Mouse (Mus musculus): ENCODE measurements around the gene Dgcr2. TPM values are rescaled to one million over a fixed set of nuclear protein-coding genes. Genes with fewer than 3 reads are reported as not detected.

Dgcr2 gene
- polyA plus RNA-seq, 1 experiment from 2014 or later = 85.6 TPM

- Histone ChIP-seq H3K4me3 (no peak overlapping the region), H3K4me2 (no peak overlapping the region), H3K4me1 (no peaks in the 10 kb centered on the region), H3K27ac (no peak overlapping the region), H3K27me3 (no peaks in the 10 kb centered on the region), H3K9ac (no peak overlapping the region), H3K36me3 (ENCODE audit: poor library complexity, severe bottlenecking) (peaks cover 62% of the 10 kb centered on the region), H3K9me3 (replicated peaks) (no peaks in the 10 kb centered on the region)
- no peak for ATAC-seq
- WGBS = 71% methylated on average over 6 of the region's 6 CpGs
Measured at GRCm38 (mm10) chr16:17865770-17866169, 32.6 kb downstream of the Dgcr2 start.

GRCm38 (mm10) chr16:17865293-17865692, 33.1 kb downstream of the Dgcr2 start:
- Histone ChIP-seq H3K4me2 (no peak overlapping the region), H3K36me3 (ENCODE audit: poor library complexity, severe bottlenecking) (peaks cover 64% of the 10 kb centered on the region), H3K27me3 (no peaks in the 10 kb centered on the region), H3K4me3 (no peak overlapping the region), H3K4me1 (no peaks in the 10 kb centered on the region), H3K9me3 (replicated peaks) (no peaks in the 10 kb centered on the region), H3K27ac (no peak overlapping the region), H3K9ac (no peak overlapping the region)
- 89% methylated on average over 2 of the region's 2 CpGs for WGBS
- no peak for ATAC-seq

GRCm38 (mm10) chr16:17858592-17858991, 39.8 kb downstream of the Dgcr2 start:
- Histone ChIP-seq H3K9ac (no peak overlapping the region), H3K4me1 (no peaks in the 10 kb centered on the region), H3K4me2 (no peak overlapping the region), H3K36me3 (ENCODE audit: poor library complexity, severe bottlenecking) (peaks cover 84% of the 10 kb centered on the region), H3K27me3 (no peaks in the 10 kb centered on the region), H3K9me3 (replicated peaks) (no peaks in the 10 kb centered on the region), H3K27ac (no peak overlapping the region), H3K4me3 (no peak overlapping the region)
- no peak; the same call in 1 of the 2 replicates for ATAC-seq

GRCm38 (mm10) chr16:17857157-17857556, 41.2 kb downstream of the Dgcr2 start:
- WGBS = 92% methylated on average over 7 of the region's 7 CpGs
- Histone ChIP-seq H3K9ac (no peak overlapping the region), H3K4me2 (no peak overlapping the region), H3K4me1 (no peaks in the 10 kb centered on the region), H3K4me3 (no peak overlapping the region), H3K9me3 (replicated peaks) (no peaks in the 10 kb centered on the region), H3K27ac (no peak overlapping the region), H3K36me3 (ENCODE audit: poor library complexity, severe bottlenecking) (peaks cover 89% of the 10 kb centered on the region), H3K27me3 (no peaks in the 10 kb centered on the region)
- ATAC-seq = no peak

GRCm38 (mm10) chr16:17853263-17853662, 45.1 kb downstream of the Dgcr2 start:
- WGBS = 86% methylated on average over 2 of the region's 2 CpGs
- Histone ChIP-seq H3K4me3 (no peak overlapping the region), H3K27ac (no peak overlapping the region), H3K4me1 (no peaks in the 10 kb centered on the region), H3K36me3 (ENCODE audit: poor library complexity, severe bottlenecking) (peaks cover 90% of the 10 kb centered on the region), H3K9me3 (replicated peaks) (no peaks in the 10 kb centered on the region), H3K4me2 (no peak overlapping the region), H3K9ac (no peak overlapping the region), H3K27me3 (no peaks in the 10 kb centered on the region)
- no peak for ATAC-seq

- peaks cover 89% of the 10 kb centered on the region for H3K36me3 ChIP-seq (ENCODE audit: poor library complexity, severe bottlenecking)
- WGBS = 95% methylated on average over 1 of the region's 1 CpGs
- no peaks in the 10 kb centered on the region for H3K9me3 ChIP-seq (replicated peaks)
- no peak overlapping the region for H3K4me2 ChIP-seq
- no peaks in the 10 kb centered on the region for H3K4me1 ChIP-seq
- no peak for ATAC-seq
- no peak overlapping the region for H3K4me3 ChIP-seq
- H3K27ac ChIP-seq = no peak overlapping the region
- no peak overlapping the region for H3K9ac ChIP-seq
- H3K27me3 ChIP-seq = no peaks in the 10 kb centered on the region
Measured at GRCm38 (mm10) chr16:17851860-17852259, 46.5 kb downstream of the Dgcr2 start.

GRCm38 (mm10) chr16:17851331-17851730, 47.0 kb downstream of the Dgcr2 start:
- Histone ChIP-seq H3K9ac (no peak overlapping the region), H3K36me3 (ENCODE audit: poor library complexity, severe bottlenecking) (peaks cover 89% of the 10 kb centered on the region), H3K4me2 (no peak overlapping the region), H3K27me3 (no peaks in the 10 kb centered on the region), H3K27ac (no peak overlapping the region), H3K4me1 (no peaks in the 10 kb centered on the region), H3K4me3 (no peak overlapping the region), H3K9me3 (replicated peaks) (no peaks in the 10 kb centered on the region)
- ATAC-seq = no peak
- 97% methylated on average over 5 of the region's 5 CpGs for WGBS

GRCm38 (mm10) chr16:17849486-17849885, 48.9 kb downstream of the Dgcr2 start:
- ATAC-seq = no peak
- no peaks in the 10 kb centered on the region for H3K9me3 ChIP-seq (replicated peaks)
- H3K27me3 ChIP-seq = no peaks in the 10 kb centered on the region
- no peaks in the 10 kb centered on the region for H3K4me1 ChIP-seq
- H3K36me3 ChIP-seq (ENCODE audit: poor library complexity, severe bottlenecking) = peaks cover 92% of the 10 kb centered on the region
- no peak overlapping the region for H3K27ac ChIP-seq
- H3K4me3 ChIP-seq = no peak overlapping the region
- WGBS = 91% methylated on average over 6 of the region's 6 CpGs
- H3K4me2 ChIP-seq = no peak overlapping the region
- no peak overlapping the region for H3K9ac ChIP-seq

- Histone ChIP-seq H3K4me2 (no peak overlapping the region), H3K9me3 (replicated peaks) (no peaks in the 10 kb centered on the region), H3K4me1 (no peaks in the 10 kb centered on the region), H3K4me3 (no peak overlapping the region), H3K9ac (0 out of 2 replicates have a peak overlapping the region, but pooled peaks have one; percentile 12), H3K36me3 (ENCODE audit: poor library complexity, severe bottlenecking) (peaks cover 92% of the 10 kb centered on the region), H3K27ac (peak overlapping the region; percentile 45), H3K27me3 (no peaks in the 10 kb centered on the region)
- 20% methylated on average over 1 of the region's 1 CpGs for WGBS
- ATAC-seq = 0 out of 2 replicates have a peak, but pooled peaks have one; percentile 55
Measured at GRCm38 (mm10) chr16:17848928-17849327, 49.4 kb downstream of the Dgcr2 start.

GRCm38 (mm10) chr16:17848431-17848830, 49.9 kb downstream of the Dgcr2 start:
- Histone ChIP-seq H3K36me3 (ENCODE audit: poor library complexity, severe bottlenecking) (peaks cover 93% of the 10 kb centered on the region), H3K4me1 (no peaks in the 10 kb centered on the region), H3K9ac (0 out of 2 replicates have a peak overlapping the region, but pooled peaks have one; percentile 12), H3K27ac (peak overlapping the region; percentile 45), H3K27me3 (no peaks in the 10 kb centered on the region), H3K9me3 (replicated peaks) (no peaks in the 10 kb centered on the region), H3K4me2 (no peak overlapping the region), H3K4me3 (no peak overlapping the region)
- no peak for ATAC-seq
- WGBS = 98% methylated on average over 6 of the region's 6 CpGs

- H3K27ac ChIP-seq = no peak overlapping the region
Measured at GRCm38 (mm10) chr16:17843701-17844365, 54.5 kb downstream of the Dgcr2 start.

GRCm38 (mm10) chr16:17842437-17842836, 55.9 kb downstream of the Dgcr2 start:
- H3K36me3 ChIP-seq (ENCODE audit: poor library complexity, severe bottlenecking) = peaks cover 83% of the 10 kb centered on the region
- peaks cover 3% of the 10 kb centered on the region for H3K27me3 ChIP-seq

More at GRCm38 (mm10) chr16:17843701-17844365, 54.5 kb downstream of the Dgcr2 start:
- Histone ChIP-seq H3K4me3 (no peak overlapping the region), H3K4me2 (no peak overlapping the region), H3K9ac (no peak overlapping the region), H3K27me3 (no peaks in the 10 kb centered on the region), H3K36me3 (ENCODE audit: poor library complexity, severe bottlenecking) (peaks cover 90% of the 10 kb centered on the region), H3K9me3 (replicated peaks) (no peaks in the 10 kb centered on the region), H3K4me1 (no peaks in the 10 kb centered on the region)
- ATAC-seq = no peak
- 90% methylated on average over 10 of the region's 10 CpGs for WGBS

GRCm38 (mm10) chr16:17839976-17840375, 58.4 kb downstream of the Dgcr2 start:
- WGBS = 89% methylated on average over 4 of the region's 4 CpGs

More at GRCm38 (mm10) chr16:17842437-17842836, 55.9 kb downstream of the Dgcr2 start:
- Histone ChIP-seq H3K27ac (no peak overlapping the region), H3K9me3 (replicated peaks) (no peaks in the 10 kb centered on the region), H3K4me2 (no peak overlapping the region), H3K4me1 (no peaks in the 10 kb centered on the region), H3K4me3 (no peak overlapping the region), H3K9ac (no peak overlapping the region)
- no peak for ATAC-seq
- WGBS = 94% methylated on average over 7 of the region's 7 CpGs

More at GRCm38 (mm10) chr16:17839976-17840375, 58.4 kb downstream of the Dgcr2 start:
- H3K36me3 ChIP-seq (ENCODE audit: poor library complexity, severe bottlenecking) = peaks cover 58% of the 10 kb centered on the region
- no peak overlapping the region for H3K4me2 ChIP-seq
- H3K9me3 ChIP-seq (replicated peaks) = no peaks in the 10 kb centered on the region
- H3K4me3 ChIP-seq = no peak overlapping the region
- no peak overlapping the region for H3K27ac ChIP-seq
- no peak overlapping the region for H3K9ac ChIP-seq
- H3K27me3 ChIP-seq = peaks cover 27% of the 10 kb centered on the region
- H3K4me1 ChIP-seq = no peaks in the 10 kb centered on the region
- no peak for ATAC-seq
